Comparison of ENCODE assay signal across 9 mouse cellular contexts in genomic region chr2:45105922-45106851, GRCm38 (mm10). TPM values are rescaled to one million over a fixed set of nuclear protein-coding genes. Genes with fewer than 3 reads are reported as not detected.
DNase-seq lines count a peak whose midpoint lies in the region; ATAC-seq lines count a peak whose summit lies in the region.
"Had no signal": no experiment of that assay in that cellular context is flagged by ENCODE, and none has a peak within 500 bp of the region (broad histone marks: within the 10 kb centered on the region; RNA-seq: fewer than 3 reads in every experiment).

No protein-coding gene starts in this region.

- H3K9me3 ChIP-seq in liver, embryonic 11.5 days (ENCODE audit: control insufficient read depth, low read length): no peaks in the 10 kb centered on the region

- peaks cover 52% of the 10 kb centered on the region for H3K4me1 ChIP-seq in liver, embryonic 11.5 days (replicated peaks; ENCODE audit: control insufficient read depth, insufficient read depth, low read length)

- H3K27ac ChIP-seq in liver, embryonic 11.5 days (ENCODE audit: low read depth, low read length): peak overlapping the region; percentile 66

- 0 out of 2 replicates have a peak, but pooled peaks have one; percentile 1 for ATAC-seq in frontal cortex, adult (ENCODE audit: low TSS enrichment)
- no peak for ATAC-seq in liver, embryonic 11.5 days (replicated peaks; ENCODE audit: low FRiP score)

- no peak for DNase-seq in frontal cortex, postnatal 25 days (ENCODE audit: low spot score in 2 of 2)
- peak; percentile 32 for DNase-seq in ovary, postnatal 36 days (ENCODE audit: low spot score)
- no peak for DNase-seq in ovary, postnatal 10 days (ENCODE audit: low spot score)
- DNase-seq in liver, embryonic 11.5 days (ENCODE audit: low spot score): no peak
- no peak for DNase-seq in urinary bladder, postnatal 14 days (ENCODE audit: low spot score)
- no peak for DNase-seq in T-cell, adult 2 months (ENCODE audit: low spot score)
- no peak for DNase-seq in frontal cortex, postnatal 36 days (ENCODE audit: low spot score in 2 of 2)

- no peaks in the 10 kb centered on the region for H3K36me3 ChIP-seq in liver, embryonic 11.5 days (ENCODE audit: control insufficient read depth, insufficient read depth, low read length)

- WGBS in liver, embryonic 11.5 days: 55% methylated on average over 7 of the region's 7 CpGs

- H3K9ac ChIP-seq in liver, embryonic 11.5 days (ENCODE audit: low read depth, low read length): peak overlapping the region; percentile 38

- H3K4me3 ChIP-seq in liver, embryonic 11.5 days (ENCODE audit: low read depth, low read length): peak overlapping the region; percentile 21
- H3K4me3 ChIP-seq: erythroblast, embryonic 14.5 days had no signal

- H3K4me2 ChIP-seq in liver, embryonic 11.5 days: peak overlapping the region; percentile 47

- no peaks in the 10 kb centered on the region for H3K27me3 ChIP-seq in liver, embryonic 11.5 days (replicated peaks; ENCODE audit: control insufficient read depth, insufficient read depth, low read length)

RNA-seq across cellular contexts. Expression of gene Zeb2, which starts 11.0 kb away (rescaled TPM):
- polyA plus RNA-seq in liver, embryonic 11.5 days (2014; fragmentation: Nextera tagmentation; extraction: Ambion mirVana): 32.8 and 33.2 TPM in 2 replicates
